ENCODE assay signal across 20 mouse cellular contexts in genomic region chr3:143865626-143866025, GRCm38 (mm10).
A peak's percentile ranks its signal among the peaks of the same experiment; 100 is the strongest.
DNase-seq lines count a peak whose midpoint lies in the region; ATAC-seq and TF ChIP-seq lines count a peak whose summit lies in the region.
"Had no signal": no experiment of that assay in that cellular context is flagged by ENCODE, and none has a peak within 500 bp of the region (broad histone marks: within the 10 kb centered on the region; RNA-seq: fewer than 3 reads in every experiment).

No protein-coding gene starts in this region.

- no peaks in the 10 kb centered on the region for H3K9me3 ChIP-seq in forebrain, embryonic 13.5 days (replicated peaks)
- no peaks in the 10 kb centered on the region for H3K9me3 ChIP-seq in forebrain, postnatal 0 days (ENCODE audit: low read length)
- H3K9me3 ChIP-seq in neural tube, embryonic 13.5 days = no peaks in the 10 kb centered on the region
- no peaks in the 10 kb centered on the region for H3K9me3 ChIP-seq in hindbrain, embryonic 15.5 days
- H3K9me3 ChIP-seq in stomach, embryonic 15.5 days = no peaks in the 10 kb centered on the region
- H3K9me3 ChIP-seq: forebrain, embryonic 10.5 days; heart, embryonic 10.5 days; limb, embryonic 15.5 days; lung, embryonic 15.5 days; midbrain, embryonic 10.5 days had no signal

- no peak for TF ChIP-seq CTCF in forebrain, postnatal 0 days (IDR thresholded peaks at IDR 0.05; ENCODE audit: low read depth)

- H3K27me3 ChIP-seq in forebrain, embryonic 13.5 days = no peaks in the 10 kb centered on the region
- H3K27me3 ChIP-seq in forebrain, postnatal 0 days (ENCODE audit: insufficient read depth, low read length) = no peaks in the 10 kb centered on the region
- no peaks in the 10 kb centered on the region for H3K27me3 ChIP-seq in neural tube, embryonic 13.5 days
- no peaks in the 10 kb centered on the region for H3K27me3 ChIP-seq in hindbrain, embryonic 15.5 days
- no peaks in the 10 kb centered on the region for H3K27me3 ChIP-seq in stomach, embryonic 15.5 days (replicated peaks)
- H3K27me3 ChIP-seq: limb, embryonic 15.5 days; lung, embryonic 15.5 days had no signal

- H3K36me3 ChIP-seq in forebrain, embryonic 13.5 days (ENCODE audit: poor library complexity, severe bottlenecking) = no peaks in the 10 kb centered on the region
- H3K36me3 ChIP-seq in forebrain, postnatal 0 days (ENCODE audit: insufficient read depth) = no peaks in the 10 kb centered on the region
- H3K36me3 ChIP-seq in neural tube, embryonic 13.5 days = no peaks in the 10 kb centered on the region
- H3K36me3 ChIP-seq in hindbrain, embryonic 15.5 days = no peaks in the 10 kb centered on the region
- H3K36me3 ChIP-seq in stomach, embryonic 15.5 days = no peaks in the 10 kb centered on the region
- H3K36me3 ChIP-seq: forebrain, embryonic 10.5 days; heart, embryonic 10.5 days; limb, embryonic 15.5 days; lung, embryonic 15.5 days; midbrain, embryonic 10.5 days had no signal

- H3K27ac ChIP-seq in forebrain, embryonic 13.5 days = no peak overlapping the region
- H3K27ac ChIP-seq in forebrain, postnatal 0 days (ENCODE audit: low read depth, low read length) = no peak overlapping the region
- H3K27ac ChIP-seq in neural tube, embryonic 13.5 days (replicated peaks) = no peak overlapping the region
- peak overlapping the region; percentile 14; the same call in 1 of the 2 replicates for H3K27ac ChIP-seq in hindbrain, embryonic 15.5 days (replicated peaks)
- H3K27ac ChIP-seq in stomach, embryonic 15.5 days = no peak overlapping the region
- H3K27ac ChIP-seq: forebrain, embryonic 10.5 days; heart, embryonic 10.5 days; limb, embryonic 15.5 days; liver, embryonic 14.5 days; lung, embryonic 15.5 days; midbrain, embryonic 10.5 days had no signal

- DNase-seq in forebrain, postnatal 0 days = no peak
- no peak for DNase-seq in neural tube, embryonic 10.5 days (ENCODE audit: extremely low spot score, low spot score)
- no peak for DNase-seq in heart, postnatal 4 days
- DNase-seq: adrenal gland, postnatal 36 days; cerebellum, adult 18-20 months; kidney, adult 9 months; kidney, postnatal 14 days; lung, postnatal 36 days; right cerebral cortex, postnatal 4 days had no signal

- peaks cover 9% of the 10 kb centered on the region; the same call in 1 of the 2 replicates for H3K4me1 ChIP-seq in forebrain, embryonic 13.5 days
- no peaks in the 10 kb centered on the region for H3K4me1 ChIP-seq in forebrain, postnatal 0 days (ENCODE audit: insufficient read depth)
- H3K4me1 ChIP-seq in neural tube, embryonic 13.5 days (replicated peaks) = peaks cover 36% of the 10 kb centered on the region
- H3K4me1 ChIP-seq in hindbrain, embryonic 15.5 days (replicated peaks) = peaks cover 6% of the 10 kb centered on the region; the same call in 1 of the 2 replicates
- peaks cover 3% of the 10 kb centered on the region; the same call in 1 of the 2 replicates for H3K4me1 ChIP-seq in stomach, embryonic 15.5 days
- H3K4me1 ChIP-seq: limb, embryonic 15.5 days; lung, embryonic 15.5 days; midbrain, embryonic 10.5 days had no signal

- H3K4me3 ChIP-seq in forebrain, embryonic 13.5 days = no peak overlapping the region
- no peak overlapping the region for H3K4me3 ChIP-seq in forebrain, postnatal 0 days (ENCODE audit: low read depth, low read length)
- H3K4me3 ChIP-seq in neural tube, embryonic 13.5 days = no peak overlapping the region
- H3K4me3 ChIP-seq in hindbrain, embryonic 15.5 days = no peak overlapping the region
- H3K4me3 ChIP-seq in stomach, embryonic 15.5 days (replicated peaks) = no peak overlapping the region
- H3K4me3 ChIP-seq: forebrain, embryonic 10.5 days; heart, embryonic 10.5 days; limb, embryonic 15.5 days; lung, embryonic 15.5 days; midbrain, embryonic 10.5 days had no signal

- 78% methylated on average over 7 of the region's 7 CpGs for WGBS in forebrain, embryonic 13.5 days
- 70% methylated on average over 7 of the region's 7 CpGs for WGBS in forebrain, postnatal 0 days
- WGBS in neural tube, embryonic 13.5 days = 54% methylated on average over 7 of the region's 7 CpGs
- WGBS in hindbrain, embryonic 15.5 days = 50% methylated on average over 7 of the region's 7 CpGs
- WGBS in stomach, embryonic 15.5 days = 41% methylated on average over 7 of the region's 7 CpGs

- H3K9ac ChIP-seq in forebrain, embryonic 13.5 days = no peak overlapping the region
- no peak overlapping the region for H3K9ac ChIP-seq in forebrain, postnatal 0 days
- no peak overlapping the region for H3K9ac ChIP-seq in neural tube, embryonic 13.5 days
- H3K9ac ChIP-seq in hindbrain, embryonic 15.5 days = no peak overlapping the region
- no peak overlapping the region for H3K9ac ChIP-seq in stomach, embryonic 15.5 days
- H3K9ac ChIP-seq: limb, embryonic 15.5 days; liver, embryonic 14.5 days; lung, embryonic 15.5 days had no signal

- no peak overlapping the region for H3K4me2 ChIP-seq in forebrain, embryonic 13.5 days
- no peak overlapping the region for H3K4me2 ChIP-seq in forebrain, postnatal 0 days (ENCODE audit: low read depth)
- H3K4me2 ChIP-seq in neural tube, embryonic 13.5 days = no peak overlapping the region
- peak overlapping the region; percentile 14; the same call in 1 of the 2 replicates for H3K4me2 ChIP-seq in hindbrain, embryonic 15.5 days
- 0 out of 2 replicates have a peak overlapping the region, but pooled peaks have one; percentile 7 for H3K4me2 ChIP-seq in stomach, embryonic 15.5 days
- H3K4me2 ChIP-seq: limb, embryonic 15.5 days; lung, embryonic 15.5 days had no signal

- ATAC-seq in forebrain, embryonic 13.5 days = 0 out of 2 replicates have a peak, but pooled peaks have one; percentile 37
- ATAC-seq in forebrain, postnatal 0 days = no peak
- peak; percentile 32; the same call in 1 of the 2 replicates for ATAC-seq in neural tube, embryonic 13.5 days (ENCODE audit: low read depth)
- peak; percentile 90 for ATAC-seq in hindbrain, embryonic 15.5 days (ENCODE audit: low FRiP score, low read depth)
- no peak for ATAC-seq in stomach, embryonic 15.5 days (ENCODE audit: insufficient read depth, low FRiP score, low read depth)
- ATAC-seq in megakaryocyte-erythroid progenitor cell, adult 5-6 weeks (replicated peaks; ENCODE audit: low FRiP score, low TSS enrichment, poor library complexity, severe bottlenecking) = no peak

Comparison
In these comparisons a context has a peak if more than half of its experiments do, and no peak if none do; other contexts are left out.
1. ATAC-seq: peak in forebrain, embryonic 13.5 days (single experiment), neural tube, embryonic 13.5 days (single experiment) and hindbrain, embryonic 15.5 days (single experiment); none in forebrain, postnatal 0 days (single experiment), stomach, embryonic 15.5 days (single experiment) and megakaryocyte-erythroid progenitor cell, adult 5-6 weeks (single experiment).
2. H3K4me2 ChIP-seq: peak in hindbrain, embryonic 15.5 days (single experiment) and stomach, embryonic 15.5 days (single experiment); none in forebrain, embryonic 13.5 days (single experiment), forebrain, postnatal 0 days (single experiment) and neural tube, embryonic 13.5 days (single experiment).